Comparison of ENCODE assay signal across 10 mouse cellular contexts in the genomic region with DNA sequence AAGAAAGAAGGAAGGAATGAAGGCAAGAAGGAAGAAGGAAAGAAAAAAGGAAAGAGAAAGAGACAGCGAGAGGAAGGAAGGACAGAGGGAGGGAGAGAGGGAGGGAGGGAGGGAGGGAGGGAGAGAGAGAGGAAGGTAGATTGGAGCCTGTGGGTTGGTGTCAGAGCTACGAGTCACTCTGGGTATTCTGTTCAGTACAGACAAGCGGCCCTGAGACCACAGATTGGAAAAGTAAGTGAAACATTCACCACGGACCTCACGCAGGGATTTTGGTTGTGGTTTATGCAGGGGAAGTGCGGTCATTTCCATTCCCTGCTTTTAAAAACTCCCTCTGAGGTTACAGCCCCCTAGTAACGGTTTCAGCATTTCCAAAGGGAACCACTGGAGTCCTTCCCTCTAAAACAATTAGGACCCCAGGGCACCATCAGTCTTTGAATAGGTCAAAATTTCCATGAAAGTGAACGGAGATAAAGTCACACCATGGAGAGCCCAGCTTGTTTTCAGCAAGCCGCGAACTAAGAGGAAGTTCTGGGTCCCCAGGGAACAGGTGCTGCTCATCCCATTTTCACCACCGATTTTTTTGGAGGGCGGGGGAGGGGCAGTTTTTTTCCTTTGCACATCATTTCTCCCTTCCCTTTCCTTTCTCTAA. TPM values are rescaled to one million over a fixed set of nuclear protein-coding genes. Genes with fewer than 3 reads are reported as not detected.
A peak's percentile ranks its signal among the peaks of the same experiment; 100 is the strongest.
DNase-seq lines count a peak whose midpoint lies in the region; ATAC-seq and TF ChIP-seq lines count a peak whose summit lies in the region.
"Had no signal": no experiment of that assay in that cellular context is flagged by ENCODE, and none has a peak within 500 bp of the region (broad histone marks: within the 10 kb centered on the region; RNA-seq: fewer than 3 reads in every experiment).

No protein-coding gene starts in this region.

- peak; percentile 11 to 14 for DNase-seq in cerebellum, postnatal 10 days
- no peak for DNase-seq in cerebellum, postnatal 36 days
- no peak for DNase-seq in liver, embryonic 14.5 days (ENCODE audit: low read depth in 3 of 3, low spot score in 3 of 3)
- DNase-seq in layer of hippocampus, adult 11-12 months (ENCODE audit: low spot score): no peak
- no peak for DNase-seq in cerebellum, adult 11-12 months
- DNase-seq in spleen, postnatal 4 days (ENCODE audit: low spot score in 2 of 2): no peak
- DNase-seq: cerebellum, postnatal 25 days; thymus, postnatal 4 days had no signal

- no peaks in the 10 kb centered on the region for H3K9me3 ChIP-seq in ES-Bruce4 (replicated peaks; ENCODE audit: control insufficient read depth, insufficient read depth, low read length, poor library complexity, severe bottlenecking)
- no peaks in the 10 kb centered on the region for H3K9me3 ChIP-seq in hindbrain, embryonic 13.5 days
- no peaks in the 10 kb centered on the region for H3K9me3 ChIP-seq in liver, embryonic 14.5 days (ENCODE audit: control insufficient read depth, low read length)

- H3K9ac ChIP-seq in ES-Bruce4 (ENCODE audit: low read depth, poor library complexity, severe bottlenecking): no peak overlapping the region
- H3K9ac ChIP-seq in hindbrain, embryonic 13.5 days: no peak overlapping the region
- no peak overlapping the region for H3K9ac ChIP-seq in liver, embryonic 14.5 days (replicated peaks)

- no peaks in the 10 kb centered on the region for H3K36me3 ChIP-seq in ES-Bruce4 (ENCODE audit: control insufficient read depth, insufficient read depth, low read length, poor library complexity, severe bottlenecking)
- no peaks in the 10 kb centered on the region for H3K36me3 ChIP-seq in hindbrain, embryonic 13.5 days
- no peaks in the 10 kb centered on the region for H3K36me3 ChIP-seq in liver, embryonic 14.5 days (replicated peaks; ENCODE audit: control insufficient read depth, insufficient read depth, low read depth)

- no peak for TF ChIP-seq POLR2A in ES-Bruce4 (IDR thresholded peaks at IDR 0.05; ENCODE audit: insufficient read depth, low read length)

- no peak for ATAC-seq in hindbrain, embryonic 13.5 days (ENCODE audit: low FRiP score)
- no peak for ATAC-seq in liver, embryonic 14.5 days (ENCODE audit: insufficient read depth)

- peak overlapping the region; percentile 39 for H3K4me2 ChIP-seq in hindbrain, embryonic 13.5 days
- H3K4me2 ChIP-seq in liver, embryonic 14.5 days (ENCODE audit: low read depth): peak overlapping the region; percentile 15; the same call in 1 of the 2 replicates

- no peak for TF ChIP-seq CTCF in ES-Bruce4 (IDR thresholded peaks at IDR 0.05; ENCODE audit: low read depth, low read length)
- no peak for TF ChIP-seq CTCF in liver, embryonic 14.5 days (IDR thresholded peaks at IDR 0.05; ENCODE audit: low read depth)

- peak overlapping the region; percentile 72 for H3K4me3 ChIP-seq in ES-Bruce4 (ENCODE audit: low read depth, low read length)
- no peak overlapping the region for H3K4me3 ChIP-seq in hindbrain, embryonic 13.5 days
- H3K4me3 ChIP-seq in liver, embryonic 14.5 days (ENCODE audit: insufficient read depth in 1 of 2, low read depth in 2 of 2, low read length in 2 of 2): no peak overlapping the region

- peaks cover 3% of the 10 kb centered on the region for H3K4me1 ChIP-seq in ES-Bruce4 (ENCODE audit: control insufficient read depth, insufficient read depth, low read length)
- H3K4me1 ChIP-seq in hindbrain, embryonic 13.5 days (replicated peaks): peaks cover 6% of the 10 kb centered on the region
- H3K4me1 ChIP-seq in liver, embryonic 14.5 days (replicated peaks; ENCODE audit: control insufficient read depth in 2 of 2, insufficient read depth in 2 of 2, low read length in 1 of 2): no peaks in the 10 kb centered on the region

- H3K27me3 ChIP-seq in ES-Bruce4 (ENCODE audit: control insufficient read depth, insufficient read depth, low read length, poor library complexity, severe bottlenecking): peaks cover 1% of the 10 kb centered on the region; the same call in 1 of the 2 replicates
- H3K27me3 ChIP-seq in hindbrain, embryonic 13.5 days: 0 out of 2 replicates have a peak, but pooled peaks cover 10% of the 10 kb centered on the region
- H3K27me3 ChIP-seq in liver, embryonic 14.5 days (ENCODE audit: control insufficient read depth, insufficient read depth, low read length): no peaks in the 10 kb centered on the region

- peak; percentile 83 for TF ChIP-seq EP300 in ES-Bruce4 (IDR thresholded peaks at IDR 0.05; ENCODE audit: insufficient read depth, low read depth, low read length)
- no peak for TF ChIP-seq EP300 in liver, embryonic 14.5 days (IDR thresholded peaks at IDR 0.05; ENCODE audit: low read depth)

- H3K27ac ChIP-seq in ES-Bruce4 (ENCODE audit: insufficient read depth, low read length): no peak overlapping the region
- H3K27ac ChIP-seq in hindbrain, embryonic 13.5 days: no peak overlapping the region
- no peak overlapping the region for H3K27ac ChIP-seq in liver, embryonic 14.5 days

- under 1% methylated on average over 12 of the region's 12 CpGs for WGBS in hindbrain, embryonic 13.5 days
- WGBS in liver, embryonic 14.5 days (ENCODE audit: insufficient replicate concordance): 3% methylated on average over 12 of the region's 12 CpGs

RNA-seq across cellular contexts. Expression of gene Trio, which starts 45.2 kb away (rescaled TPM):
- 52.5 and 62.2 TPM in 2 replicates for polyA plus RNA-seq in ES-Bruce4 (2011; ENCODE audit: insufficient read depth, insufficient read length, low read depth, missing spikeins)
- 37.7 and 39.5 TPM in 2 replicates for polyA plus RNA-seq in hindbrain, embryonic 13.5 days (2015; fragmentation: Nextera tagmentation; extraction: Ambion mirVana)
- polyA plus RNA-seq in liver, embryonic 14.5 days (2012; rRNA removed): 4.9 and 6.0 TPM in 2 replicates
- 2.6 and 2.7 TPM in 2 replicates for polyA plus RNA-seq in liver, embryonic 14.5 days (2014; fragmentation: Nextera tagmentation; extraction: Ambion mirVana)

Comparison
In these comparisons a context has a peak if more than half of its experiments do, and no peak if none do; other contexts are left out.
1. DNase-seq: peak in cerebellum, postnatal 10 days (2 of 2); none in cerebellum, postnatal 36 days (0 of 2), liver, embryonic 14.5 days (0 of 3), layer of hippocampus, adult 11-12 months (single experiment), cerebellum, adult 11-12 months (single experiment) and spleen, postnatal 4 days (0 of 2).